Mouse (Mus musculus) liver, embryonic 11.5 days (tissue): ENCODE data around the gene Lep. TPM values are rescaled to one million over a fixed set of nuclear protein-coding genes. Genes with fewer than 3 reads are reported as not detected.
A peak's percentile ranks its signal among the peaks of the same experiment; 100 is the strongest.

Source experiments
- ATAC-seq: fragments of 200-750 bp; cut with Nextera tagmentation; replicated peaks from 2 replicates; pipeline ENCODE4 v1.8.0; 2017; ENCODE audit warnings: moderate number of reproducible peaks, mild to moderate bottlenecking, moderate TSS enrichment, moderate library complexity; ENCODE audit not compliant: low FRiP score
- DNase-seq: peaks from one replicate; pipeline ENCODE4 v3.0.0-alpha.2; 2017; ENCODE audit warnings: low spot score
- H3K27ac ChIP-seq: fragments of 300-500 bp; sonication (generic); 2 replicates; pipeline ENCODE4 v1.5.1; 2014; ENCODE audit warnings: mild to moderate bottlenecking, low read depth, low read length, control low read depth
- H3K27me3 ChIP-seq: fragments of 300-500 bp; sonication (generic); replicated peaks from 2 replicates; pipeline ENCODE4 v1.6.1; 2014; ENCODE audit warnings: low read length, mixed read lengths; ENCODE audit not compliant: control insufficient read depth, insufficient read depth
- H3K36me3 ChIP-seq: fragments of 300-500 bp; sonication (generic); 2 replicates; pipeline ENCODE4 v1.6.1; 2014; ENCODE audit warnings: mild to moderate bottlenecking, low read length, moderate library complexity, mixed read lengths; ENCODE audit not compliant: control insufficient read depth, insufficient read depth
- H3K4me1 ChIP-seq: fragments of 300-500 bp; sonication (generic); replicated peaks from 2 replicates; pipeline ENCODE4 v1.6.1; 2014; ENCODE audit warnings: low read length, mixed read lengths; ENCODE audit not compliant: control insufficient read depth, insufficient read depth
- H3K4me2 ChIP-seq: fragments of 300-500 bp; sonication (generic); 2 replicates; pipeline ENCODE4 v1.6.1; 2014; ENCODE audit warnings: mild to moderate bottlenecking, control low read depth, moderate library complexity
- H3K4me3 ChIP-seq: fragments of 300-500 bp; sonication (generic); 2 replicates; pipeline ENCODE4 v1.5.1; 2014; ENCODE audit warnings: low read depth, low read length, control low read depth
- H3K9ac ChIP-seq: fragments of 300-500 bp; sonication (generic); 2 replicates; pipeline ENCODE4 v1.6.1; 2014; ENCODE audit warnings: low read depth, low read length, control low read depth
- H3K9me3 ChIP-seq: fragments of 300-500 bp; sonication (generic); 2 replicates; pipeline ENCODE4 v1.6.1; 2016; ENCODE audit warnings: low read length, inconsistent platforms, mixed read lengths; ENCODE audit not compliant: control insufficient read depth
- whole genome bisulfite sequencing: fragments of 180-500 bp; shearing (Covaris S2); extraction: QIAGEN DNeasy Blood & Tissue Kit; methylation state at CpG from one replicate; pipeline ENCODE4 v1.1.7; 2014; 5-methylcytosine and 5-hydroxymethylcytosine counted together
- polyA plus RNA-seq: library from polyadenylated mRNA; unstranded; fragments of >200 nt; fragmentation: Nextera tagmentation; extraction: Ambion mirVana; gene quantifications from 2 replicates; pipeline ENCODE4 v1.2.1, GENCODE M21; 2014

Lep gene
- polyA plus RNA-seq, 1 experiment from 2014 or later: not detected

DNA sequence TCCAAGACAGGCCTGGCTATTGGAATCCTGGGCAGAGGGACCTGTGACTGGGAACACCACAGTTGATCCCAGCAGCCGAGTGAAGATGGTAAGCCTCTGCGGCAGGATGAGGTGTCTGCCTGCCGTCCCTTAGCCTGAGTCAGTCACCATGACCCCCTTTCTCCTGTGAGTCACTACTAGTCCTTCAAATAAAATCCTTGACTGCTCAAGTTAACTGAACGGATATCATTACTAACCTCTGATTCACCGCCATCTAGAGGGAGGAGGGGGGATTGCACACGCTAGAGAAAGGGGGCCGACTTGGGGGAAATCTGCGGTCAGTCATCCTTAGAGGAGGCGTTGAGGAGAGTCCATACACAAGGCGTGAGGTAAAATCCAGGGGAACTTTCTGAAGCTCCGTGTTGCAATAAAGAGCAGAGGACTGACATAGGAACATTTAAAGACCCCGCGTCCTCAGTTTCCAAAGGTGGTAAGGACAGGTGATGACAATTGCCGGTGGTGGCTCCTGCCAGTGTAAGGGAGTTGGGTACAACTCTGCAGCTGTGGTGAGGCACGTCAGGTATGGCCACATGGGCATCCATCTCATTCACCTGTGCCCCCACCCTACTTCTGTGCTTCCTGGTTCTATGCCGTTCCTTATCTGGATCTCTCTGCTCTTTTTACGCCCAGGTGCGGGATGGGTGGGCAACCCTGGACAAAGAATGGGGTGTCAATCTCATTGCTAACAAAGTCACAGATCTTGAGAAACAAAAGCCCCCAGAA is 36.6 kb upstream of the Lep start:
- Histone ChIP-seq H3K4me2 (no peak overlapping the region), H3K36me3 (no peaks in the 10 kb centered on the region), H3K27me3 (peaks cover 35% of the 10 kb centered on the region), H3K4me1 (no peaks in the 10 kb centered on the region), H3K9ac (no peak overlapping the region), H3K4me3 (no peak overlapping the region), H3K27ac (no peak overlapping the region), H3K9me3 (no peaks in the 10 kb centered on the region)
- no peak for ATAC-seq
- DNase-seq: peak; percentile 41
- 35% methylated on average over 18 of the region's 18 CpGs for whole genome bisulfite sequencing

DNA sequence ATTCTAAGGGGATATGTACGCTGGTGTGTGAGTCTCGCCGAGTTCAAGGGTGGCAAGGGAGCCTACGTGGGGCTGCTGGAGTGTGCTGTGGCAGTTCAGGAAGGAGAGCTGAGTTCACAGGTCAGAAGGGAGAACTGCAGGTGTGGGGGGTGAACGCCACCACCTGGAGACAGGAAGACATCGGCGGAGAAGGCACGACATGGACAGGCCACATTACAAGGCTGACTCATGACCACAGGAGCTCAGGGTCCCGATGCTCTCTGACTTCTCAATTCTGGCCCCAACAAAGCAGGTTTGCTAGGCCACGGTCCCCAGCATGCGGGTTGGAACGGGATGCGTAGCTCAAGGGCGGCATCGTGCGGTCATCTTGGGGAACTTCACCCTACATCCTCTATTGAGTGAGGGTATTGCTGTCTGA is 36.0 kb upstream of the Lep start:
- H3K27ac ChIP-seq: no peak overlapping the region
- no peak overlapping the region for H3K4me3 ChIP-seq
- WGBS: 5% methylated on average over 16 of the region's 16 CpGs
- H3K36me3 ChIP-seq: no peaks in the 10 kb centered on the region
- no peak overlapping the region for H3K9ac ChIP-seq
- 0 out of 2 replicates have a peak overlapping the region, but pooled peaks have one; percentile 2 for H3K4me2 ChIP-seq
- ATAC-seq (peak; percentile 34; the same call in 1 of the 2 replicates), DNase-seq (peak; percentile 68)
- no peaks in the 10 kb centered on the region for H3K4me1 ChIP-seq
- H3K27me3 ChIP-seq: peaks cover 31% of the 10 kb centered on the region
- H3K9me3 ChIP-seq: no peaks in the 10 kb centered on the region

DNA sequence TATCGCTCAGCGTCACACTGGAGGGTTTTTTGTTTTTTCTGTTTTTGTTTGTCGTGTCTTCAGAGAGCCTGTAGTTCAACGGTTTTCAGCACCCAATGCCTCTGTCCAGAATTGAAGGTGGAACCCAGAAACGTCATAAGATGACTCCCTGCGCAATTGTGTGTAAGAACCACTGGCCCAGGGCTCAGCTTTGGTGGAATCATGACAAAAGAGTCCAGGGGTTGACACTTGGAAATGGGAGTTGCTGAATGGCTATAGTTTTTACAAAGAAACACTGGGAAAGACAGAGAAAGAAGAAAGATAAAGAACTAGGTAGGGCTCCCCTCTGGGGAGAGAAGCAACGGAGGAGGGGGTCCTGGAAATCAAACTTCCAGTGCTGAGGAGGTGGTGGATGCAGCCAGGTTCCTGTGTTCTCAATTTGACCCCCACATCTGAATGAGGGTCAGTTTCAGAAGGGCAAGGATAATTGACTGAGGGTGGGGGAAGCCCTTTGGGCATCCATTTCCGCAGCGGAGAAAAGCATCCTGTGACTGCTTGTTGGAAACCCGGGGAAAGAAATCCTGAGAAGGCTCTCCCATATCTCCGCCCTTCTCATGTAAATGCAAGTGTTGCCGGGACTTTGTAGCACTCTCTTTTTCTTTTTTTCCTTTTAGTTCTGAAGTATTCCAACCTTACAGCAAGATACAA is 34.1 kb upstream of the Lep start:
- DNase-seq (no peak), ATAC-seq (no peak)
- Histone ChIP-seq H3K9ac (no peak overlapping the region), H3K9me3 (no peaks in the 10 kb centered on the region), H3K36me3 (no peaks in the 10 kb centered on the region), H3K27me3 (peaks cover 21% of the 10 kb centered on the region), H3K27ac (no peak overlapping the region), H3K4me1 (no peaks in the 10 kb centered on the region), H3K4me2 (no peak overlapping the region), H3K4me3 (no peak overlapping the region)
- 30% methylated on average over 12 of the region's 12 CpGs for WGBS

DNA sequence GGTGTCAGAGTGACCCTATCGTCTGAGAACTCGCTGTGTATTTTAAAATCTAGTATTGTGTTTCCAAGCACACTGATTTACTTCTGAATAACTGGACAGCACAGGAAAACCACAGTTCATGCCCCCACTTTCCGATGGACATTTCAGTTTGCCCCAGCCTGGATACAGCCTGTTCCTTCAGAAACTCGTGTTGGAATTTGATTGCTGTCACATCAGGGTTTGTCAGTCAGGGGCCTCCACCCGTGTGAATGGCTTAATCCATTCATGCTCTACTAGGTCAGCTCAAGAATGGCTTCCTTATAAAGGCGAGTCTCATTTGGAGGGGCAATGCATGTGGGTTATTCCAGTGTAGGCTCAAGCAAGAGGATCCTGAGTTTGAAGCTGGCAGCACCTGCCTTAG is 33.3 kb upstream of the Lep start:
- WGBS: 53% methylated on average over 6 of the region's 6 CpGs
- Histone ChIP-seq H3K36me3 (no peaks in the 10 kb centered on the region), H3K4me2 (no peak overlapping the region), H3K27ac (no peak overlapping the region), H3K9me3 (no peaks in the 10 kb centered on the region), H3K27me3 (peaks cover 20% of the 10 kb centered on the region), H3K9ac (no peak overlapping the region), H3K4me1 (no peaks in the 10 kb centered on the region), H3K4me3 (no peak overlapping the region)
- ATAC-seq (no peak), DNase-seq (no peak)

GRCm38 (mm10) chr6:29028129-29028528 is 31.9 kb upstream of the Lep start:
- ATAC-seq (no peak), DNase-seq (no peak)
- Histone ChIP-seq H3K4me2 (no peak overlapping the region), H3K36me3 (no peaks in the 10 kb centered on the region), H3K9me3 (no peaks in the 10 kb centered on the region), H3K4me3 (no peak overlapping the region), H3K27me3 (peaks cover 10% of the 10 kb centered on the region; the same call in 1 of the 2 replicates), H3K9ac (no peak overlapping the region), H3K4me1 (no peaks in the 10 kb centered on the region), H3K27ac (no peak overlapping the region)
- WGBS: 58% methylated on average over 5 of the region's 5 CpGs

GRCm38 (mm10) chr6:29029521-29029920 is 30.5 kb upstream of the Lep start:
- DNase-seq (no peak), ATAC-seq (no peak)
- Histone ChIP-seq H3K4me1 (no peaks in the 10 kb centered on the region), H3K27ac (no peak overlapping the region), H3K4me3 (no peak overlapping the region), H3K4me2 (no peak overlapping the region), H3K9ac (no peak overlapping the region), H3K9me3 (no peaks in the 10 kb centered on the region), H3K27me3 (peaks cover 8% of the 10 kb centered on the region; the same call in 1 of the 2 replicates), H3K36me3 (no peaks in the 10 kb centered on the region)
- WGBS: 54% methylated on average over 6 of the region's 6 CpGs

GRCm38 (mm10) chr6:29031216-29031615 is 28.8 kb upstream of the Lep start:
- H3K9ac ChIP-seq: no peak overlapping the region
- peaks cover 3% of the 10 kb centered on the region; the same call in 1 of the 2 replicates for H3K27me3 ChIP-seq
- no peak overlapping the region for H3K4me2 ChIP-seq
- no peaks in the 10 kb centered on the region for H3K36me3 ChIP-seq
- H3K4me1 ChIP-seq: no peaks in the 10 kb centered on the region
- DNase-seq (no peak), ATAC-seq (no peak)
- H3K9me3 ChIP-seq: no peaks in the 10 kb centered on the region
- WGBS: 74% methylated on average over 6 of the region's 6 CpGs
- H3K27ac ChIP-seq: no peak overlapping the region
- H3K4me3 ChIP-seq: no peak overlapping the region

DNA sequence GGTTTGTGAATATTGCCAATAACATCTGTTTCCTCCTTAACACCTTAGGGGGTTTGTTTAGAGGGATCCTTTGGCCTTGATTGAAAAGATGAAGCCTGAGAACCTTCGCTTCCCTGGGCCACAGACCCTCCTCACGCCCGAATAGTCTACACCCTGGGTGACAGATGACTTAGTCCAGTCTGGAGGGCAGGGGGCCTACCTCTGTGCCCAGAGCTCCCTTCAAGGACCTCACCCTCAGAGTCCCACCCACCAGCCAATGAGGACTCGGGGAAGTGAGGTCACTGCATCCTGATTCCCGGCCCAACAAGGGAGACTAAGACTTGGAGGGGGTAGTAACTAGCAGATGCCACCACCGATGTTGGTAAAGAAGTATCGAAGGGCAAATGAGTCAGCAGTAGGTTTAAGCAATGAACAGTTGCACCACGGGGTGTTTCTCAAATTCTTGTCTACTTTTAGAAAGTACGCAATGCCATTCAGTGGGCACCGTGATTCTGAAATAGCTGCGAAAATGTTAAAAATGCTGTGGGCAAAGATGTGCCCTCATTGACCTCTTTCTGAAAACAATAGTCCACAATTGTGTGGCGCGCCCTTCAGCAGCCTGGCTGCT is 28.2 kb upstream of the Lep start:
- no peaks in the 10 kb centered on the region for H3K9me3 ChIP-seq
- 84% methylated on average over 13 of the region's 13 CpGs for WGBS
- H3K36me3 ChIP-seq: no peaks in the 10 kb centered on the region
- no peak overlapping the region for H3K27ac ChIP-seq
- no peak for DNase-seq
- no peak overlapping the region for H3K4me3 ChIP-seq
- H3K27me3 ChIP-seq: peaks cover 3% of the 10 kb centered on the region; the same call in 1 of the 2 replicates
- no peak overlapping the region for H3K4me2 ChIP-seq
- H3K9ac ChIP-seq: no peak overlapping the region
- no peak for ATAC-seq
- H3K4me1 ChIP-seq: no peaks in the 10 kb centered on the region
